Mouse (Mus musculus): ENCODE data around the gene Nefh. TPM values are rescaled to one million over a fixed set of nuclear protein-coding genes. Genes with fewer than 3 reads are reported as not detected.

Gene Nefh
- not detected for total RNA-seq (2022)

DNA sequence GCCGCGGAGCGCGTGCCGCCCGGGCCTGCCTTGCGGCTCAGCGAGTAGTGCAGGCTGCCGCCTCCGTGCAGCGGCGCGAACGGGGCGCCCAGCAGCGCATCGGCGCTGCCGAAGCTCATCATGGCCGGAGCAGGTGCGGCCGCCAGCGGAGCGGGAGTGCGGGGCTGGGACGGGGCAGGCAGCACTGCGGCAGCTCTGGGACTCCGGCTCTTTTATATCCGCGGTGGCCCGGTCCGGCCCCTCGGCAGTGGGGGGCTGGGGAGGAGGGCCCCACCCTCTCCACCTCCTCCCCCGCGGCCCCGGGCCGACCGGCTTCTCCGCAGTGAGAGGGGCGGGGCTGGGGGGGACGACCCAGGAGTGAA, at the start of gene Nefh:
TSS of gene Nefh (minus strand) at position 252 of the 362 bp plus-strand sequence.
- no peak for DNase-seq (ENCODE audit: low spot score)

DNA sequence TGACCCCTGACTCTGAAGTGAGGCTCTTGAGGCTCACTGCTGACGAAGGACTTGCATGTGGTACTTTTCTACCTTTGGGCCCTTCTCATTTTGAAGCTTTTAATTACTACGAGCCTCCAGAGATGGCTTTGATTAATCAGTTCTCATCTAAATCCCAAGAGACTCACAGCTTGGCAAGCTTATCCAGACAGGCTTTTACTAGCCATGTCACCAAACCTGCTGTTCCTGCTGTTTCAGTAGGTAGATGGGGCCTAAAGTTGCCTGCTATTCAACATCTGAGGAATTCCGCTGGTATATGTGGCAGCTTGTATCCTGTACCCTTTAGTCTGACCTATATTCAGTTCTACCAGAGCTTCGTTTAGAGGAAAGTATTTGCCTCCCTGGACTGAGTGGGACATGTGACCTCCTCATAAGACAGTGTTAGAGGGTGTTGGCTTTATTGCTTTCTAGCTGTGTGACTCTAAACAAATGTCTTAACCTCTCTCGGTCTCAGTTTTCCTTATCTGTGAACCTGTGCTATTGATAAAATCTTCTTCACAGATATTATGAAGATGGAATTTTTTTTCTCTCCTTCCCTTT, 48.8 kb upstream of the Nefh start:
- DNase-seq (ENCODE audit: low spot score): no peak

GRCm38 (mm10) chr11:4995676-4996075, 47.8 kb upstream of the Nefh start:
- DNase-seq (ENCODE audit: low spot score): no peak

- DNase-seq (ENCODE audit: low spot score): no peak
These were observed 44.6 kb upstream of the Nefh start for GRCm38 (mm10) chr11:4992471-4992870.

- no peak for DNase-seq (ENCODE audit: low spot score)
These were observed 41.3 kb upstream of the Nefh start for GRCm38 (mm10) chr11:4989187-4989586.

DNA sequence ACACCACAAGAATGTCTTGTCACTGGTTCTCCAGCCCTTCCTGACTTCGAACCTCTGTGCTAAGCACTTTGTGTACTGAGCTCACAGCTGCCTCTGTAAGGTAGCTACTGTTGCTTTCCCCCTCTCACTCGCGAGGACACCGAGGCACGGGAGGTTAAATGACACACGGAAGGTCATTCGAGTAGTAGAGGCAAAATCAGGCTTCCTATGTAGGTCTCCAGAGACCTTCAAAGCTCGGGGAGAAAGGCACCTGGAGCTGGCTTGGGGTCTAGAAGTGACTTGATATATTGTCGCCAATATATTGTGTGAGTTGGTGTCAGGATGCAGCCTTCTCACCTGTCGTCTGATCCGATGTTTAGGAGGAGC, 39.6 kb upstream of the Nefh start:
- DNase-seq (ENCODE audit: low spot score): no peak

DNA sequence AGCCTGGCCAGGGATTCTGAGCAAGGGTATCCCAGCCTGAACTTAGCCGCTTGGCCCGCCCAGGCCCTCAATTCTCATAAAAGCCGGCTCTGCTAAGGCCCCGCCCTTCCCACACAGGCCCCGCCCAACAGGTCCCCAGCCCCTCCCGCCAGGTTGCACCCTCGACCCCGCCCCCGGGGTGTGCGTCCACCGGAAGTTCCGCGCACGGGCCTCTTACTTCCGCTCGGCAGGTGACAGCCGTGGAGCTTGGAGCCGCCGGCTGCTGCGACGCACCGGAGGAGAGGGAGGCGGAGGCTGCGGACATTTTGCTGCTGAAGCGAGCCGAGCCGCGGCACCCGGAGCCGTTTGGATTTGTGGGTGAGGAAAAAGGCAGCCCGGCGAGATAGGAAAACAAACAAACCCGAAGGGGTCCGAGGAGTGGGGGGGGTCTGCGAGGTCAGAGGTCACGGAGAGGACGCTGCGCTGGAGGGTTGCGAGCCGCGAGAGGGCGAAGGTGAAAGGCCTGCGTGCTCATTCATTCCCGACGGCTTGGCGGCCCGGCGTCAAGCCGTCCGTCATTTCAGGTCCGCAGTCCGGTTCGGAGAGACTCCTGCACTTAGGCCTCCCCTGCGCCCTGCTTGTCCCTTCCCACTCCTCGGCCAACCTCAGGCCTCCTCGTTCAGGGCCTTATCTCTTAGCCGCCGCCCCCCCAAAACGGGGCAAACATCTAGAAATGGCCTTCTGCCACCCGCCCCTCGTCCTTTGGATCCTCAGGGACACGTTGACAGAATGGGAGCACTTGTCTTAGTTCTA, 39.0 kb upstream of the Nefh start, which contains the start of gene Ap1b1:
TSS of gene Ap1b1 (plus strand) at position 130 of the 792 bp plus-strand sequence.
- DNase-seq (ENCODE audit: low spot score): peak; percentile 84

DNA sequence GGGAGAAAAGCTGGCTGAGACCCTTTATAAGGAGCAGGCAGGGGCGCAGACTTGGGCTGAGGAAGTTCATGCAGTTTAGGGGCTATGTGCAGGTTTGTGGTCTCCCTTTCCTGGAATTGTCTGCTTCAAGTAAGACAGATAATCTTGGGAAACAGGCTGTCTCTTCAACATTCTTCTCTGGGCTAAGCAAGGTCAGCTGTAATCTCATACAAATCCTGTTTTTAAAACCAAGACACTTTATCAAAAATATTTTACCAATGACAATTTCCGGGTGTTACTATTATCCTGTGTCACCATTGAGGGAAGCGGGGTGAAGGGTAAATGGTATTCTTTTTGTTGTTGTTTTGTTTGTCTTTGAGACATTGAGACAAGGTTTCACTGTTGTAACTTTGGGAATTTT, 36.9 kb upstream of the Nefh start:
- DNase-seq (ENCODE audit: low spot score): no peak

DNA sequence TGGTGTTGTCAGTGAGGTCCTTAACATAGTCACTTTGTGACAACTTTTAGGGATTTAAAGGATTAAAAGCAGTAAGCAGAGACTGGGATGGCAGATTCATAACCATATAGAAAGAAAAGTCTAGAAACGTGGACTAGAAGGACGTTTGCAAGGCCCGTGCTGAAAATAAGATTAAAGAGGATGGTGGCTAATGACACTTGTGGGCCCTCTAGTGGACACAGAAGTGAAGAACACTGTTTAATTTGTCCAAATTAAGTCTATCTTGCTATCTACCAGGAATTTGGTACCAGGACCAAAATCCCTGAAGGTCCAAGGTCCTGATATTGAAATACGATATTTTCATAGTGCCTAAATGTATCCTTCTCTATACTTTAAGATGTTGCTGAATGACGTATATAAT, 36.4 kb upstream of the Nefh start:
- DNase-seq (ENCODE audit: low spot score): no peak

- DNase-seq (ENCODE audit: low spot score): no peak
These were observed 35.7 kb upstream of the Nefh start for GRCm38 (mm10) chr11:4983538-4983937.

DNA sequence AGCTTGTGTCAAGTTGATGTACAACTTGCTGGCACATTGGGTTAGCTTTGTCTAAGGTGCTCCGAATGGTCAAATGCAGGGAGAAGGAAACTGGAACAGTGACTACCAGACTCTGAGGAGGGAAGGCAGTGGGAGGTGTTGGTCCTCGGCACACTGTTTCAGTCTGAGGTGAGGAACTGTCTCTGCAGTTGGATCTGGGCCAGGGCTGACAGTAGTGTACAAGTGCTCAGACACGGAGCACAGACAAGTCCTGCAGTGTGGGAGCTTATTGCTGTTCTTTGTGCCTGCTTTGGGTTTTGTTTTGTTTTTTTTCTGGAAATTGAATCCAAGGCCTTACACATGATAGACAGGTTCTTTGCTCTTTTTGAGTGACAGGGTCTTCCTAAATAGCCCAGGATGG, 35.1 kb upstream of the Nefh start:
- DNase-seq (ENCODE audit: low spot score): no peak

- no peak for DNase-seq (ENCODE audit: low spot score)
These were observed 27.8 kb upstream of the Nefh start for GRCm38 (mm10) chr11:4975623-4976022.

DNA sequence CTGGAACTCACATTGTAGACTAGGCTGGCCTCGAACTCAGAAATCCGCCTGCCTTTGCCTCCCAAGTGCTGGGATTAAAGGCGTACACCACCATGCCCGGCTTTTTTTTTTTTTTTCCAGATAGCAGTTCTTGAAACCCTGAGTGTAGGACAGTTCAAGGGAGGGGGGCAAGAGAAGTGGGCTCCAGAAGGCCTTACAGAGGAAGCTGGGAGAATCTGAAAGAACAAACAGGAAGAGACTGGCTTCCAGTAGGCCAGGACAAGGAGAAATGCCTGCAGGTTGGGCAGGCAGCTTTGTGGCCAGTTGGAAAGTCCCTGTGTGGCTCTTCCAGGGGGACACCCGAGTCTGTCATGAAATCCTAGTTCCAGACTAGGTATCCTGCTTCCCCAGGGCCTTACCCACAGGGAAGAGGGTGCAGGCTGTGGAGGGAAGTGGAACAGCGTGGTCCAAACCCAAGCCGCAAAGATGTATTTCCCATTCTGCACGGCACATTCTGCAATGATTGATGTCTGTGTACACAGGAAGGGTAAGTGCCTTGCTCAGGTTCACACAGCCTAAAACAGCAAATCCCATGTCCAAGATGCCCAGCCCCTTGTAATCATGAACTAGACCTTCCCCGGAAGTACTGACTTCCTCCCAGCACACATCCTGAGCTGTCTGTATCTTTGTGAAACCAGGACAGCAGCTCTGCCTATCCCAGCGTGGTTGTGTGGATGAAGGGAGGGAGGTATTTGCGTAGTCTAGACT, 26.7 kb upstream of the Nefh start:
- no peak for DNase-seq (ENCODE audit: low spot score)

- DNase-seq (ENCODE audit: low spot score): no peak
These were observed 26.0 kb upstream of the Nefh start for GRCm38 (mm10) chr11:4973871-4974256.

DNA sequence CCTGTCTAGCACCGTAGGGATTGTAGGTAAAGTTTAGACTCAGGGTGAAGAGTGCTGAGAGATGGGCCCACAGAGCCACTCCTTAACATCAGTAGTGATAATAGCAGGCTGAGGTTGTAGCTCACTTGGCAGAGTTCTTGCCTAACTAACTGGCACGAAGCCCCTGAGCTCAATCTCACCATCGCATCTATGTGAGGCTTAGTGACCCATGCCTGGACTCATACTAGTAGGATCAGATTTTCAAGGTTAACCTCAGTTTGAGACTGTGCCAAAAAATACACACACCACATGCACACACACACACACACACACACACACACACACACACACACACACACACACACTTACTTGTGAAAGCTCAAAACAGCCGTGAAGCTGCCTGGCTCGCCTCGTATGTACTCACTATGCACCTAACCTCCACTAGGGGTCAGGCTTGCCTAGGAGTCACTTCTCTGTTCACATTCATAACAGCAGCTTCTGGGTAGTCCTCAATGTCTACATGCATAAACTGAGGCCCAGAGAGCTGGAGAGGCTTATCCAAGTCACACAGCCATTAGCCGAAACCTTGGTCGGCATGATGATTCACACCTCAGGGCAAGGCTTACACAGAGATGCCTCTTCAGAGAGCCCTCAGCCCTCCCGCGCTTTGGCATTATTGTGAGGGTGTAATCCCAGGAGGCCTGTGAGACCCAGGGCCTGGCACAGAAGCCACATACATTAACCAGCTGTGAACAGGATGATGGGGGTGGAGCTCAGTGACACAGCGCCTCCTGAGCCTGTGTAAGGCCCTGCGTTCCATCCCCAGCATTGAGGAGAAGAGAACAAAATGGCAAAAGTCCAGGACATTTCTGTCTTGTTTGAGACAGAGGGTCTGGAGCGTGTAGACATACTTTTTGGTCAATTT, 25.4 kb upstream of the Nefh start:
- no peak for DNase-seq (ENCODE audit: low spot score)

DNA sequence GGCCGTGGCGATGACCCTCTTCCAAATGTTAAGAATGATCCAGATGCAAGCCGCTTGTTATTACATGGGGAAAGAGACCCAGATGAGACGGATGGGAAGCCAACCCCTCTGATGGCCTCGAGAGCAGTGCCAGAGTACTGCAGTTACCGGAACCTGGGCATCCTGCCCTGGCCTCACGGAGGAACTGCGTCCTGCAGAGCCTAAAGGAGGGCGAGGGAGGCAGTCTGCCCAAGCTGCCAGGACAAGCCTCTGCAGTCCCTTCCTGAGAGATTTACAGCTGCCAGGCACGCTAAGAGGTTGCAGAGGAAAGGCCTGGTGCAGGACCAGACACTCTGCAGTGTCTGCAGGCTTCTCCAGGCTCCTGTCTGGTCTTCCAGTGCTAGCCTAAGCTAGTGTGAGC, 20.5 kb upstream of the Nefh start:
- DNase-seq (ENCODE audit: low spot score): no peak

- no peak for DNase-seq (ENCODE audit: low spot score)
These were observed 19.7 kb upstream of the Nefh start for GRCm38 (mm10) chr11:4967549-4967948.

DNA sequence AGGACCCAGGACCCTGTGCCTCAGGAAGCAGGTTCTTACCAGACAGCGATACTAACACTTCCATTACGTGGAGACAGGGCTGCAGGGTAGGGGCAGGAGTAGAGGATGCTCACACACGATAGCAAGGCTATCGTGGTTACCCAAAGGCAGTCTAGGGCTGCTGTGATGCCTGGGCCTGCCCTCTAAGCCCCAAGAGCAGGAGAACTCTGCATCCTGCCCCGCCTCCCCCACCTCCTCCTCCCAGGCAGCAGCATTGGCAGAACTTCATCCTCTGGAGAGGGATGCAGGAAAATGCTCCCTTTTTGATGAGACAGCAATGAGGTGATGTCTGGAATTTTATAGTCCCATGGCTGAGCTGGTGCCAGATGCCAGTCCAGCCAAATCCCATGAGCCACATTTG, 19.0 kb upstream of the Nefh start:
- DNase-seq (ENCODE audit: low spot score): no peak

GRCm38 (mm10) chr11:4966325-4966724, 18.5 kb upstream of the Nefh start:
- no peak for DNase-seq (ENCODE audit: low spot score)

DNA sequence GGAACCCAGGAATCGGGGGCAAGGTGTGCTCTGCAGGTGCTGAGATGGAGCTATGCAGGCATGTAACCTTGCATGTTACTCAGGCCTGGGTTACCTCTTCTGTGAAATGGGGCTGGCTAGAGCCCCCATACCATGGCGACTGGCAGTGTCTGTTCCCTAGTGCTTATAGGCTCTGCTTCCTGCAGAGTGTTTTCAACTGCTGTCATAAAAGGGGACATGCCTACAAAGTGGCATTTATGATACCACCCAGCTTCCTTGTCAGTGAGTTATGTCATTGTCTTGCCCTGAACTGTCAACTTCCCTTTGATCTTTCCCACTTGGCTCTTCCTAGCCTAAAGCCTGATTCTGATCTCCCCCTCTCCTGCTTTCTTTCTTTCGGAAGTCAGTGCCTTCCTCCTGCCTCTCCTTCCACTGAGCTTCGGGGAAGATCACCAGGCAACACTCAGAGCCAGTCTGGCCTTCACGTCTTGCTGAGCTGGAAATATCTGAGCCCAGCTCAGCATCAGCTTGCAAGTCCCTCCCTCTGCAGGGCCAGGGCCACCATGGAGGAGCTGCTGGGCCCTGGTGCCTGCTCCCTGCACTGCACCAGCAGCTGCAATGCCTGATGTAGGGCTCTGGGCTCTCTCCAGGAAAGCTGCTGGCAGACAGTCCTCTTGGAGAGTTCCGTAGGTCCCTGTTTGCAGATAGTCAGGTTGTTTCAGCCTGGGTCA, 15.4 kb upstream of the Nefh start:
- DNase-seq (ENCODE audit: low spot score): no peak

GRCm38 (mm10) chr11:4953918-4954317, 6.1 kb upstream of the Nefh start:
- DNase-seq (ENCODE audit: low spot score): no peak

All from heart, adult 8-10 months (tissue).